Mouse (Mus musculus) A20 (cell line): ENCODE results near the gene Slc16a12.
"Not testable (repeated sequence)": the region's sequence is repeated elsewhere in the genome, so short reads cannot be mapped to it uniquely, and the experiment has no call there.

ENCODE experiments used
- DNase-seq: peaks from one replicate; pipeline ENCODE4 v3.0.0-alpha.2; 2011; ENCODE audit warnings: low read depth, low spot score

Gene Slc16a12

DNA sequence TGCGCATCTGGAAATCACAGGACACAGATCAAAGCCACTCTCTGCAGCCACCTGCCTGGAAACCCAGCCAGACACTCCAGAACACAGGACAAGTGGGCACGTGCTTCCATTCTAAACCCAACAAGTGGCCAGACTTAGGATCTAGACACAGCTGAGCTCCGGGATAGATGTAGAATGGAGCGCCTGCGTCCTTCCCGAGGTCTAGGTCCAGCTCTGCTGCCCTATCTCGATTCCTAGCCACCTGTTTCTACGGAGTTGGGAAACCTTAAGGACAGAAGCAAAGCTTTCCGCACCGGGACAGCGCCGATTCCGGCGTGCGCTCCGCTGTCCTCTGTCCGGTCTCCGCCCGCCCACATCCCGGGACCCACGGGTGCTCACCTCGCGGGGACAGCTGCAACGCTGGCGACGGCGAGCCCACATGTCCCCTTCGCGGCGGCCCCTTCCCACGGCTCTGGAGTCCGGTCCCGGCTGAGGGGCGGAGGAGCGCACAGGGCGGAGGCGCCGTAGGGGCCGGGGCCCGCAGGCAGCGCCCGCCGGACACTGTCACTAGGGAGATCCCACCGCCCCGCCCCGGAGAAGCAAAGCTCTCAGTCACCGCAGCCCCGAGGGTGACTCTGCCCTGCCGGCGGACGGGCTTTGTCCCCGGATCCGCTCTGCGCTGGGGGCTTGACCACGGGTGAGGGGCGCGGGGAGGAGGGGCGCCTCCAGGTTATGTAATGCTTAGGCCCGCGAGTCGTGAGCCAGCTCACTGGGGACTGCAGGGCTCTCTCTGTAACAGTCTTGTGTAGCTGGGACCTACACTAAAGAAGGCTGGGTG, at the start of gene Slc16a12:
Gene Slc16a12 (minus strand): TSS at position 602 of the 817 bp plus-strand sequence.
- no peak for DNase-seq

DNA sequence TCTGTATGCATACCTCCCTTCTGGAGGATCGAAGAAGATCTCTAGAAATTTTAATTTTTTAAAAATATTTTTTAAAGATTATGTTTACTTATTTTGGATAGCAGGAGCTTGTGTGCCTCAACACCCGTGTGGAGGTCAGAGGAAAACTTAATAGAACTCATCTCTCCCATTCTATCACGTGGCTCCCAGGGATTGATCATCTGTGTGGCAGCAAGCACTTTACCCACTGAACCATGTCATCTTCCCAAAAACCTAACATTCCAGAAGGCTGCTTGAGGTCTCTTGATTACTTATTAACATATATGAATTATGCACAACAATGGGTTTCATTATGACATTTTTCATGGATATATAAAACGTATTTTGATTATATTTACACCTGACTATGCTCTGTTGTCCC, 49.3 kb upstream of the Slc16a12 start:
- no peak for DNase-seq

- no peak for DNase-seq
These were observed 35.4 kb upstream of the Slc16a12 start for GRCm38 (mm10) chr19:34782491-34782890.

- no peak for DNase-seq
These were observed 31.9 kb upstream of the Slc16a12 start for GRCm38 (mm10) chr19:34778993-34779392.

- DNase-seq, result peak; percentile 24
These were observed 31.0 kb upstream of the Slc16a12 start for GRCm38 (mm10) chr19:34778098-34778497.

DNA sequence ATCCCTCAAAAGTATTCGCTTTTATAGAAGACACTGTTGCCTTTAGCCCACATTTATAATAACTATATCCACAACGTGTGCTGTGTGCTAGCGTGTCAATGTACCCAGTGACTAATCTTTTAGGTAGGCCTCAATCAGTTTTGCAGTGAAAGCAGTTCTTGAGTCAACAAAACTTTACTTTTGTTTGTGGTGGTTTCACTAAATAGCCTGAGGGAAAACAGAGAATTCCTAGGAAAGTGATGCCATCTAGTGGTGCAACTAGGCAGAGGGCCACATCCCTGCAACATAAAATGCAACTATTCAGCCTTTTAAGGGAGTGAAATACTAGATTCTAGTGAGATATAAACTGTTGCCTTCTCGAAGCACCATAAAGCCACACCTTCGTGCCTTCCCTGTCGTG, 25.7 kb upstream of the Slc16a12 start:
- DNase-seq, result peak; percentile 54

- no peak for DNase-seq
These were observed 23.7 kb upstream of the Slc16a12 start for GRCm38 (mm10) chr19:34770764-34771163.

DNA sequence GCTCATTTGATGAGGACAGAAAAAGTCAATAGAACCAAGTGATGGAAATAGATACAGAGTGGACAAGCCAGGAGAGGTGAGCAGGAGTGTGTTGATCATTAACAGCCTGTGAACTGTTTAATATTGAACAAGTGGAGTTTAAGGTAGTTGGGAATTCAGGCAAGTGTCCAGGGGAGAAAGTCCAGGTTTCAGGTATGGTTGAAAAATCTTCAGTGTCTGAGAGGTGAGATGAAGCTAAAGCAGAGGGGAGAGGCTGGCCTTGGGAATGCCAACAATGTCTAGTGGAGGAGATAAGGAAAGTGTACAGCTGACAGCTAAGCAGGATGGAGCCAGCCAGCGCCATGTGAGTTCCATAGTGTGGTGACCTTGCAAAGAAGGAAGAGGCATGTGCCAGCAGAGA, 11.7 kb upstream of the Slc16a12 start:
- DNase-seq, result no peak

- DNase-seq, result no peak
These were observed 9.6 kb upstream of the Slc16a12 start for GRCm38 (mm10) chr19:34756561-34757240.

DNA sequence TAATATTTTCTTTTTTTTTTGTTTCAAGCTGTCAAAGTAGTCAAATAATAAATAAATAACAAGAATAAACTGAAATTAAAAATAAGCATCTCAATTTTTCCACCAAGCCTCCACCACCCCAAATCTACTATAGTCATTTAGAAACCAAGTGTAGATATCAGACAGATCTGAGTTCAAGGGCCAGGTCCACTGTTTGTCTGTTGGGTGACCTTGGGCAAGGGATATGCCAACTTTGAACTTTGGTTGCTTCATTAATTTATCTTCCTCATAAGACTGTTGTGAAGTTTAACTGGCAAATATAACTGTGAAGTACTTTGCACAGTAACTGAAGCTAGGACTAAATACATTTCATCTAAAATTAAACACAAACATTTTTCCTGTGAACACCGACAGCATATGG, 8.6 kb upstream of the Slc16a12 start:
- DNase-seq, result no peak

GRCm38 (mm10) chr19:34753243-34753642, 6.2 kb upstream of the Slc16a12 start:
- no peak for DNase-seq

DNA sequence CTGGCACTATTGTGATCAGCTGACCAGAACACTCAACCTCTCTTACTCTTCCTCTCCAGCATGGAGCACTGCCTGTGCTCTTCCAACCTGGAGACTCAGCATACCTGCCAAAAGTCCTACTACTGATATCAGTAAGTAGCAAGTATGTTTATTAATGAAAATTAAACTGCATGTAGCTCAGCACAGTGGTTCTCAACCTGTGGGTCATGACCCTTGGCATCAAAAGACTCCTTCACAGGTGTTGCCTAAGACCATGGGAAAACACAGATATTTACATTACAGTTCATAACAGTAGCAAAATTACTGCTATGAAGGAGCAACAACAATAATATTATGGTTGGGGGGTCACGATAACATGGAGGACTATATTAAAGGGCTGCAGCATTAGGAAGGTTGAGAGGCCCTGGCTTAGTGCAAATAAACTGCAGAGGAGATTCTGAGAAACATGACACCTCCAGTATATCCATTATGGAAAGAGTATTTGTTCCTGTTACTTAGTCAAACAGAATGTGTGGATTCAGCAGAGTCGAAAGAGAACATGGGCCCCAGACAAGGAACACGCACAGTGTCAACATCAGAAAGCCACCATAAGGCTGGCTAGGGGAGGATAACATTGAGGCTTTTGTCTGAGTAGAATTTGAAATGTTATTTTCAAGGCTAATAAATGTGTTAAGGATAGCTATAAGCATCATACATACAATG, 5.5 kb upstream of the Slc16a12 start:
- no peak for DNase-seq

DNA sequence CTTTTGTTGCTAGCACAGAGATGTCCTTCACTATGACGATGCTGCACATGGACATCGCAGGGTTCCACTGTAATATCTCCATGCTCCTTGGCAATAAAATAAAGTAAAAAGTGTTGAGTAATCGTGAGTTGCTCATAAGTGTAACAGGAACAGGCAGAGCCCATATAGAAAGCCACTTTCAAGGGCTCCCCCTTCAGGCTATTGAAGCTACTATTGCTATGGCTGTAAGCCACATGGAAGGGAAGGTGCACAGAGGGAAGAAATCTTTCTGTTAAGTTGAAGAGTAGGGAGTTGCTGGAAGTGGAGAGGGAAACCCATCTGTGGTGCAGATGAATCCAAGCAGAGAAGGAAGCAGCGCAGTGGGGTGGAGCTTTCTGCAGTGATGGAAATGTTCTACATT, 4.1 kb upstream of the Slc16a12 start:
- DNase-seq, result peak; percentile 9

- DNase-seq, result no peak
These were observed 1.9 kb upstream of the Slc16a12 start for GRCm38 (mm10) chr19:34748992-34749391.

DNA sequence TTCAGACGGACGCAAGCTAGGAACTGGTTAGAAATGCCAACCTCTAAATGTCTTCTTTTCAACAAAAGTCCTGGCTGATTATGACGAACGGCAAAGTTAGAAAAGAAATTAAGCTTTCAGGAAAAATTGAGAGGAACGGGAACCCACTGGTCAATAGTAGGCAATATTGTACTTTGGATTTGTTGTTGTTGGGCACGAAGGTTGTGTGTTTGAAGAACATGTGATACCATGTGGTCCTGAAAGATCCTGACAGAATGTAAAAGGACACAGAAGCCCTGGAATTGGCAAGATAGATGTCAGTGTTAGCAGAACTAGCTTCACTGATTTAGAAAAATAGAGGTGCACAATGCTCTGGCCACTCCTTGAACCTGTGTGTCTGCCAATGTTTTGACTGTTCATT, 880 bp upstream of the Slc16a12 start:
- DNase-seq, result not testable (repeated sequence)

GRCm38 (mm10) chr19:34746201-34746600, 888 bp downstream of the Slc16a12 start:
- no peak for DNase-seq

GRCm38 (mm10) chr19:34745012-34745411, 2.1 kb downstream of the Slc16a12 start:
- no peak for DNase-seq

DNA sequence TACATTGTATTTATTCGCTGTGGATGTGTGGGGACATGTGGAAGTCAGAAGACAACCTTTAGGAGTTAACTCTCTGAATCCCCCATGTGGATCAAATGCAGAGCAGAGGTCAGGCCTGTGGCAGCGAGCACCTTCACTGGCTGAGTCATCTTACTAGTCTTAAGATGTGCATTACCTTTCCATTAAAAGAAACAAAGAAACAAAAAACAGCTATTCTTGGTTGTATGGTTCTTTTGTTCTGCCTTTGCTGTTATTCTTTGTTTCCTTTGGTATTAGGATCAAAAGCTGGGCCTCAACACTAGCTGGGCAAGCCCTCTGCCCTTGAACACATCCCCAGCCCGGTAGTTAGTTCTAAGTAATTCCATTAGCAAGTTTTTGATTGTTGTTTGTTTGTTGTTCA, 9.2 kb downstream of the Slc16a12 start:
- DNase-seq, result no peak

- no peak for DNase-seq
These were observed 11.2 kb downstream of the Slc16a12 start for GRCm38 (mm10) chr19:34735900-34736299.

DNA sequence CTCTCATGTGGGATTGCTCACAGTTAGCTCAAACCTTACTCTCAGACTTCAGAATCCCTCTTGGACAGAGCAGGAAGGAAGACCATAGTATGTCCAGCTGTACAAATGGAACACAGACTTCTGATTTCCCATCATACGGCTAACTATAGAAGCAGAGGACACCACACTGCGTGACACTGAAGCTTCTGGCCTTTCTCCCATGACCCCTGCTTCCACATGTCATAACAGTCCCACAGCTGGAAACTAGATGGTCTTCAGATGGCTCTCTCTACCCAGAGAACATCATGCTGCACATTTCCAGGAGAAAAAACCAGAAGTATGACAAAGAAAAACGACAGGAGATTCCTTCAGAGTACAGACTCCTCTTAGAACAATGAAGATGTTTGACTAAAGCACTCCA, 14.1 kb downstream of the Slc16a12 start:
- DNase-seq, result no peak

DNA sequence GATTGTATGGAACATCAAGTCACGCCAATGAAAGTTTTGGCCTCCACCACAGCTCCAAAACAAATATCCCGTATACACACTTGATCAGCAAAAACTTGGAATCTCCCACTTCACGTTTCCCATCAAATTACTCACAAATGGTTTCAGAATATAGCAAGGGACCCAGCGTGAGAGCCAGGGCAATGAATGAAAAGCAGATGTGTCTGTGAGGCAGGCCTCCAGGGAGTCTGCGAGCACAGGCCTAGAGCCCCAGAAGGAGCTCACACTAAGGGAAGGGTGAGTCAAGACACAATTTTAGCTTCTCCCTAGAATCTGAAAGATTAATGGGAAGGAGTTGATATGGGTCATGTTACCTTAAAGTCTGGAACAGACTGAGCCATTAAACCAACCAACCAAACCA, 15.7 kb downstream of the Slc16a12 start:
- no peak for DNase-seq

DNA sequence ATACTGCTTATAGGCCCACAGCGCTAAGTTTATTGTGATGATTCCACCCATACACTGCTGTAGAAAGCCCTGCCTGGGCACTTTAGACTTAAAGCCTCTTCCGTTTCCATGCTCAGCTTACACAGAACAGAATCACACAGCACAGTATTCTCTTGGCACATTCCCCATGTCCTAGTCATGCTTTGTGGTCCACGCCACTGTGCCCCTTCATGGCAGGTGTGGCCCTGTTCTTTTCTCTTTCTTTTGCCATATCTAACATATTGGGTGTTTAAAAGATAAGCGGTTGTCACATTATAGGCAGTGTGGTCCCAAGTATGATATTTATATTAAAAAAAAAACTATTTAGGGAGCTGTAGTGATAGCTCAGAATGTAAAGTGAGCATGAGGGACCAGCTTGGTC, 16.5 kb downstream of the Slc16a12 start:
- no peak for DNase-seq

GRCm38 (mm10) chr19:34729505-34729904, 17.6 kb downstream of the Slc16a12 start:
- no peak for DNase-seq
